Mouse (Mus musculus): Measurements from ENCODE around the gene Casp6. TPM values are rescaled to one million over a fixed set of nuclear protein-coding genes. Genes with fewer than 3 reads are reported as not detected.

Gene Casp6
- 104 and 116 TPM in 2 replicates for polyA plus RNA-seq (2016; fragmentation: Nextera tagmentation; extraction: Ambion mirVana)

- DNase-seq (ENCODE audit: low spot score): peak; percentile 92
- Histone ChIP-seq H3K4me1 (peaks cover 25% of the 10 kb centered on the region), H3K27ac (peak within 1 kb of the TSS; percentile 94), H3K9me3 (replicated peaks) (no peaks in the 10 kb centered on the region), H3K27me3 (ENCODE audit: low read depth, poor library complexity, severe bottlenecking) (no peaks in the 10 kb centered on the region), H3K4me3 (peak within 1 kb of the TSS; percentile 82), H3K36me3 (peaks cover 14% of the 10 kb centered on the region)
- WGBS: under 1% methylated on average over 34 of the region's 34 CpGs
Measured at GRCm38 (mm10) chr3:129901271-129901809, at the start of gene Casp6. Gene Casp6, plus strand, starts transcription at chr3:129901425.

DNA sequence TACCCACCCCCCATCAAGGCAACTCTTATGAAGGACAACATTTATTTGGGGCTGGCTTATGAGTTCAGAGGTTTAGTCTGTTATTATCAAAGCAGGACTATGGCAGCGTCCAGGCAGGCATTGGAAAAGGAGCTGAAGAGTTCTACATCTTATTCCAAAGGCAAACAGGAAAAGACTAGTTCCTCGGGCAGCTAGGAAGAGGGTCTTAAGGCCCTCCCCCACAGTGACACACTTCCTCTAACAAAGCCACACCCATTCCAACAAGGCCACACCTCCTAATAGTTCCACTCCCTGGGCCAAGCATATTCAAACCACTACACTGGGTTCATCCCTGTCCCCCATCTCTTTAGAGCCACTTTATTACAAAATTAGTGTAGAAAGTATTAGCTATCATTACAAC, 38.6 kb upstream of the Casp6 start:
- 84% methylated on average over 2 of the region's 2 CpGs for WGBS
- Histone ChIP-seq H3K4me1 (no peaks in the 10 kb centered on the region), H3K27me3 (ENCODE audit: low read depth, poor library complexity, severe bottlenecking) (no peaks in the 10 kb centered on the region), H3K36me3 (no peaks in the 10 kb centered on the region), H3K27ac (no peak overlapping the region), H3K4me3 (no peak overlapping the region), H3K9me3 (replicated peaks) (peaks cover 3% of the 10 kb centered on the region; the same call in 1 of the 2 replicates)
- DNase-seq (ENCODE audit: low spot score): no peak

DNA sequence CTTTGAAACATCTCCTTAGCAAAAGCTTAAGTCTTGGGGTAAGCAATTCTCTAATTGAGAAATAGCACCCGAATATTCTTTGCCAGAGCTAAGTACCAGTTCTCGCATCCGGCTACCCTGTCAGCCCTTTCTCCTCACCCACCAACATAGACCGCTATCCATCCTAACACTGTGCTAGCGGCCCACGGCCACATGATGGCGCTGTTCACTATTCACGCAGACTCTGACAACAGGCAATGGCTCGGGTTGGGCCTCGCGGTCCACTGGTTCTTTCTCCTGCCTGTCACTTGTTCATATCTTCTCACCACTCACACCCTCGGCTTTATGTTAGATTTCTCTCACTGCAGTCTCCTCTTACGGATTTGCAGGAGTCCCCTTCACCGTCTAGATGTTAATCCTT, 37.5 kb upstream of the Casp6 start:
- H3K9me3 ChIP-seq (replicated peaks): no peaks in the 10 kb centered on the region
- WGBS: 46% methylated on average over 14 of the region's 14 CpGs

GRCm38 (mm10) chr3:129877327-129877726, 23.9 kb upstream of the Casp6 start:
- H3K4me1 ChIP-seq: peaks cover 20% of the 10 kb centered on the region
- H3K4me3 ChIP-seq: no peak overlapping the region
- no peak for DNase-seq (ENCODE audit: low spot score)
- H3K27ac ChIP-seq: no peak overlapping the region
- WGBS: 93% methylated on average over 10 of the region's 10 CpGs
- 0 out of 2 replicates have a peak, but pooled peaks cover 3% of the 10 kb centered on the region for H3K27me3 ChIP-seq (ENCODE audit: low read depth, poor library complexity, severe bottlenecking)
- no peaks in the 10 kb centered on the region for H3K9me3 ChIP-seq (replicated peaks)
- H3K36me3 ChIP-seq: no peaks in the 10 kb centered on the region

More for the DNA sequence above, 37.5 kb upstream of the Casp6 start:
- H3K4me3 ChIP-seq: no peak overlapping the region
- H3K27ac ChIP-seq: no peak overlapping the region
- no peaks in the 10 kb centered on the region for H3K36me3 ChIP-seq
- DNase-seq (ENCODE audit: low spot score): peak; percentile 51
- H3K4me1 ChIP-seq: no peaks in the 10 kb centered on the region
- no peaks in the 10 kb centered on the region for H3K27me3 ChIP-seq (ENCODE audit: low read depth, poor library complexity, severe bottlenecking)

DNA sequence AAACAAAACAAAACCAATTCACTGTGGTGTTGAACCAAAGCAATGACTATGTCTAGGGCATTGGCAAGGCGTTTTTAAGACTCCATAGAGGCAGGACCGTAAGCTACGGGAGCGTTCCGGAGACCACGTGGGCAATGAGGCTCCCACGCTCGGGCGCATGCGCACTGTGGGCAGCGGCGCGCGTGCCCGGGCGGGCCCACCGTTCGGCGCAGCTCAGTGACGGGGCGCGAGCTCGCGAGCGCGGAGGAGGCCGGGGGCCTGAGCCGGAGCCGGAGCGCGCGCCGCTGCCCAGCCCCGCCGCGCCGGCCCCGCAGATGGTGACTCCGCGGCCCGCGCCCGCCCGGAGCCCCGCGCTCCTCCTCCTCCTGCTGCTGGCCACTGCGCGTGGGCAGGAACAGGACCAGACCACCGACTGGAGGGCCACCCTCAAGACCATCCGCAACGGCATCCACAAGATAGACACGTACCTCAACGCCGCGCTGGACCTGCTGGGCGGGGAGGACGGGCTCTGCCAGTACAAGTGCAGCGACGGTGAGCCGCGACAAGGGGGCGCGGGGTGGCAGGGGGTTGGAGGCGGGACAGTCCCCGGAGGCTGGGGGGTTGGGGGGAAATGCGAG, 22.7 kb upstream of the Casp6 start, which contains the start of gene Pla2g12a:
Gene Pla2g12a, plus strand, starts transcription at position 202 of the 617 bp plus-strand sequence.
- Histone ChIP-seq H3K36me3 (no peaks in the 10 kb centered on the region), H3K4me3 (peak within 1 kb of the TSS; percentile 83), H3K9me3 (replicated peaks) (no peaks in the 10 kb centered on the region), H3K27ac (peak within 1 kb of the TSS; percentile 92), H3K27me3 (ENCODE audit: low read depth, poor library complexity, severe bottlenecking) (0 out of 2 replicates have a peak, but pooled peaks cover 3% of the 10 kb centered on the region), H3K4me1 (peaks cover 20% of the 10 kb centered on the region)
- DNase-seq (ENCODE audit: low spot score): peak; percentile 94
- WGBS: 1% methylated on average over 66 of the region's 66 CpGs

GRCm38 (mm10) chr3:129879131-129879757, 22.0 kb upstream of the Casp6 start:
- under 1% methylated on average over 25 of the region's 25 CpGs for WGBS
- Histone ChIP-seq H3K27ac (peak overlapping the region; percentile 92), H3K36me3 (no peaks in the 10 kb centered on the region), H3K4me1 (peaks cover 20% of the 10 kb centered on the region), H3K4me3 (peak overlapping the region; percentile 83), H3K27me3 (ENCODE audit: low read depth, poor library complexity, severe bottlenecking) (0 out of 2 replicates have a peak, but pooled peaks cover 3% of the 10 kb centered on the region), H3K9me3 (replicated peaks) (no peaks in the 10 kb centered on the region)
- DNase-seq (ENCODE audit: low spot score): no peak

DNA sequence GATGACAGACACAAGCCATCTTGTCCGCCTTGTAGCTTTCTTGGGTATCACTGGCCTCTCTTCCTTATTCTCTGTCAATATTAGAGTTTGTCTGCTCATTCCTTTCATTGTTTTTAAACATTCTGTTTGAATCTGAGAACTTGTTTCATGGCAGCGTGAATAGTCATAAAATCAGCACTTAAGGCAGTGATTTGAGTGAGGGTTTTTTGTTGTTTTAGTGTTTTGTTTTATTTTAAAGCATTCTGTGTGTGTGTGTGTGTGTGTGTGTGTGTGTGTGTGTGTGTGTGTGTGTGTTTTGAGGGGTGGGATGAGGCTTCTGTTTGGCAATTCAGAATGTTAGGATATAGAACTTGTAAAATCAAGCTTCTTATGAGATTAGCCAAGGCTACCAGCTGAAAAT, 21.3 kb upstream of the Casp6 start:
- H3K4me1 ChIP-seq: peaks cover 20% of the 10 kb centered on the region
- no peaks in the 10 kb centered on the region for H3K36me3 ChIP-seq
- no peaks in the 10 kb centered on the region for H3K9me3 ChIP-seq (replicated peaks)
- WGBS: 74% methylated on average over 2 of the region's 2 CpGs
- H3K4me3 ChIP-seq: peak overlapping the region; percentile 83; the same call in 1 of the 2 replicates
- H3K27me3 ChIP-seq (ENCODE audit: low read depth, poor library complexity, severe bottlenecking): 0 out of 2 replicates have a peak, but pooled peaks cover 3% of the 10 kb centered on the region
- no peak overlapping the region for H3K27ac ChIP-seq
- no peak for DNase-seq (ENCODE audit: low spot score)

DNA sequence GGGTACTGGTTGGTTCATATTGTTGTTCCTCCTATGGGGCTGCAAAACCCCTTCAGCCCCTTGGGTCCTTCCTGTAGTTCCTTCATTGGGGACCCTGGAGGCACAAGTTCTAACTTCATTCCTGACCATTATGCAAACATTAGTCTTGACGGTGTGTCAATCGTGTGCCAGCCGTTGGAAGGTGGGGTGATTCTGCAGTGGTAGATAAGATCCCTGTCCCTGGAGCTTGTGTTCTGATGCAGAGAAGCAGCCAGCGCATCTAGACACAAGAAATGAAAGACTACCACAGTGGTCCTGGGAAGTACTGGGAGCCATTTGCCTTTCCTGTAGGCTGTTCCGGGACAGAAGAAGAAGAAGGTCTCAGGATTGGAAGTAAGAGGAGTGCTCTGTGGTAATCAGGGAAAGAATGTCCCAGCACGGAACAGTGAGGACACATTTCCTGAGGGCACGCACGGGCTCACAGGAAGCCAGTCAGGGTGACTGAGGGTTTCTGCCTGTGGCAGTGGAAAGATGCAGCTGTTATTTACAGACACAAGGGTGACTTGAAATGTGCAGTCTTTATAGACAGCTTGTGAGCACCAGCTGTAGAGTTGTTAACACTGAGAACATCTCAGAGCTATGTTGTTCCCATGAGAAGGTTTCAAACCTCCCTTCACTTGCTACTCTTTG, 20.2 kb upstream of the Casp6 start:
- 82% methylated on average over 8 of the region's 8 CpGs for whole genome bisulfite sequencing
- no peak overlapping the region for H3K4me3 ChIP-seq
- H3K27me3 ChIP-seq (ENCODE audit: low read depth, poor library complexity, severe bottlenecking): 0 out of 2 replicates have a peak, but pooled peaks cover 3% of the 10 kb centered on the region
- H3K36me3 ChIP-seq: no peaks in the 10 kb centered on the region
- DNase-seq (ENCODE audit: low spot score): no peak
- H3K9me3 ChIP-seq (replicated peaks): no peaks in the 10 kb centered on the region
- H3K27ac ChIP-seq: no peak overlapping the region
- peaks cover 20% of the 10 kb centered on the region for H3K4me1 ChIP-seq

- DNase-seq (ENCODE audit: low spot score): no peak
- Histone ChIP-seq H3K27ac (no peak overlapping the region), H3K9me3 (replicated peaks) (no peaks in the 10 kb centered on the region), H3K36me3 (no peaks in the 10 kb centered on the region), H3K27me3 (ENCODE audit: low read depth, poor library complexity, severe bottlenecking) (no peaks in the 10 kb centered on the region), H3K4me1 (no peaks in the 10 kb centered on the region), H3K4me3 (no peak overlapping the region)
- WGBS: 92% methylated on average over 9 of the region's 9 CpGs
Measured at GRCm38 (mm10) chr3:129885577-129885976, 15.6 kb upstream of the Casp6 start.

DNA sequence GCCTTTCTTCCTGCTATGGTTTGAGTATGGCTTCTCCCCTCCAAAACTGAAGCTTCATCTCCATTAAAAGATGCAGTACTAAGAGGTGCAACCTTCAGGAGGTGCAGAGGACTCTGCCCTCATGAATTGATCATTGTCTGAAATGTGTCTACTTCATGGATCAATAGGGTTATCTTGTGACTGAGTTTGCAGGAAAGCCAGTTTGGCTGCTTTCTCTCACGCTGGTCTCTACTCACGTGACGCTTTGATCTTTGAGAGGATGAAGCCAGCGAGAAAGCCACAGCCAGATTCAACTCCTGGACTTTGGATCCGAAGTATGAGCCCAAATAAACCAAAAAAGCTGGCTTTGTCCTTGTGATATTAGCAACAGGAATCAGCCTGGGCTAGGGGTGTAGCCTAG, 14.8 kb upstream of the Casp6 start:
- Histone ChIP-seq H3K4me3 (no peak overlapping the region), H3K9me3 (replicated peaks) (no peaks in the 10 kb centered on the region), H3K27ac (no peak overlapping the region), H3K36me3 (no peaks in the 10 kb centered on the region), H3K4me1 (no peaks in the 10 kb centered on the region), H3K27me3 (ENCODE audit: low read depth, poor library complexity, severe bottlenecking) (no peaks in the 10 kb centered on the region)
- 79% methylated on average over 5 of the region's 5 CpGs for WGBS
- no peak for DNase-seq (ENCODE audit: low spot score)

DNA sequence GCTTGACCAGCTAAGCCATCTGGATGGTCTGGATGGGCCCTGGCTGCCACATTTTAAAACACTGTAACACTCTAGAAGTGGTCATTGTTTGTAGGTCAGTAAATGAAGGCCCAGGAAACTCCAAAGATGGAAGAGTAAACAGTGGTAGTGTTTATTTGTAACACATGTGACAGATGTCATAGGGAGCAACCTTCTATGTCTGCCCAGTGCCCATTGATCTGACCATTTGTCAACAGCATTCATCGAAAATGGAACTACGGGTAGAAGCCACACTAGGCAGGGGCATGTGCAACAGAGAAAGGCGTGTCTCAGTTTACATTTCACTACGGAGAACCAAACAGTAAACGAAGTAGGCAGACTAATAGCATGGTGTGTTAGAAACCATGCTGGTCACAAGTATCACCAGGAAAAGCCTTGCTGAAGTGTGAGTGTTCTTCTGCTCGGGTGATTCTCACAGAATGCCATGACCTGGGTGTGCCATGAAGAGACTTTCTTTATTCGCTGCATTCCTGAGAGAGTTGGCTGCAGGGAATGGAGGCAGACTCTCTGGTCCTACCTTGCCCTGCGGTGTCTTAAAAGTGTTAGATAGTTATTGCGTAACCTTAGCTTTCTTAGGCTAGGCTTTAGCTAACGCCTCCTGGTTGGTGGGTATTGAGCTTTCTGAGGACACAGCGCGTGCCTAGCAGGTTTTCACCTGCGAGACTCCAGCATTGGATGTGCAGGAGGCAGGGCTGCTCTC, 13.3 kb upstream of the Casp6 start:
- Histone ChIP-seq H3K9me3 (replicated peaks) (no peaks in the 10 kb centered on the region), H3K4me3 (no peak overlapping the region), H3K36me3 (peaks cover 5% of the 10 kb centered on the region; the same call in 1 of the 2 replicates), H3K27ac (no peak overlapping the region), H3K27me3 (ENCODE audit: low read depth, poor library complexity, severe bottlenecking) (no peaks in the 10 kb centered on the region), H3K4me1 (no peaks in the 10 kb centered on the region)
- no peak for DNase-seq (ENCODE audit: low spot score)
- 87% methylated on average over 13 of the region's 13 CpGs for WGBS

DNA sequence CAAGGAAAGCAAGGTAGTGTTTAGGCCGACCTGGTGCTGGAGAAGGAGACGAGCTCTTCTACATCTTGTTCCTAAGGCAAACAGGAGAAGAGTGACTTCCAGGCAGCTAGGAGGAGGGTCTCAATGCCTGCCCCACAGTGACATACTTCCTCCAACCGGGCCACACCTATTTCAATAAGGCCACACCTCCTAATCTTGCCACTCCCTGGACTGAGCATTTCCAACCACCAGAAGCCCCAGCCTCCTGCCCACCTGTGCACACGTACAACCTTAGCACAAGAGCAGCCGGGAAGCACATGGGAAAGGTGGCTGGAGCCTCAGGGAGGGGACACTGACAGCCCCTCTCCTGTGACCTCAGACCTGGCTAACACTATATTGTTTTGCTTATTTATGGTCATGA, 9.2 kb upstream of the Casp6 start:
- no peak for DNase-seq (ENCODE audit: low spot score)
- H3K4me3 ChIP-seq: no peak overlapping the region
- H3K27me3 ChIP-seq (ENCODE audit: low read depth, poor library complexity, severe bottlenecking): no peaks in the 10 kb centered on the region
- 0 out of 2 replicates have a peak, but pooled peaks cover 4% of the 10 kb centered on the region for H3K4me1 ChIP-seq
- H3K27ac ChIP-seq: no peak overlapping the region
- H3K36me3 ChIP-seq: peaks cover 5% of the 10 kb centered on the region; the same call in 1 of the 2 replicates
- H3K9me3 ChIP-seq (replicated peaks): no peaks in the 10 kb centered on the region
- WGBS: 91% methylated on average over 5 of the region's 5 CpGs

All from limb, embryonic 10.5 days (tissue).